Mouse (Mus musculus) urinary bladder, postnatal 14 days (tissue): ENCODE measurements at regions not wholly inside any gene's neighbourhood (a gene's known extent, or its start where the extent isn't known, plus 50 kb on each side); places are given as distances from the start of the nearest gene placed in this dataset.

Experiments
- DNase-seq: peaks from one replicate; pipeline ENCODE4 v3.0.0; 2021; ENCODE audit warnings: low spot score

GRCm38 (mm10) chr9:76896347-76896746, 149.2 kb downstream of the Tinag start:
- no peak for DNase-seq

- DNase-seq = no peak
Measured at GRCm38 (mm10) chr9:76881830-76882229, 163.8 kb downstream of the Tinag start.

- DNase-seq = no peak
Measured at GRCm38 (mm10) chr9:76876020-76876419, 169.6 kb downstream of the Tinag start.

- DNase-seq = no peak
Measured at GRCm38 (mm10) chr9:76872418-76872817, 173.2 kb downstream of the Tinag start.

GRCm38 (mm10) chr9:76869635-76870034, 176.0 kb downstream of the Tinag start:
- no peak for DNase-seq

- DNase-seq = no peak
Measured at GRCm38 (mm10) chr9:76868633-76869032, 177.0 kb downstream of the Tinag start.

- no peak for DNase-seq
Measured at GRCm38 (mm10) chr9:76822173-76822572, 223.4 kb downstream of the Tinag start.

- DNase-seq = no peak
Measured at GRCm38 (mm10) chr9:76794951-76795350, 228.0 kb upstream of the Fam83b start.

- peak; percentile 25 for DNase-seq
Measured at GRCm38 (mm10) chr9:76788654-76789053, 221.7 kb upstream of the Fam83b start.
